Mouse (Mus musculus) small intestine, adult 2 months (tissue): ENCODE data around the gene Vps37b. TPM values are rescaled to one million over a fixed set of nuclear protein-coding genes. Genes with fewer than 3 reads are reported as not detected.

Experiments
- H3K27ac ChIP-seq: fragments of 200-500 bp; 2 replicates; pipeline ENCODE4 v1.5.1; 2012; ENCODE audit warnings: low read depth, low read length, control low read depth, inconsistent platforms; ENCODE audit not compliant: insufficient read depth
- H3K27me3 ChIP-seq: fragments of 200-500 bp; 2 replicates; pipeline ENCODE4 v1.6.1; 2012; ENCODE audit warnings: mild to moderate bottlenecking, moderate library complexity, low read length, inconsistent platforms; ENCODE audit not compliant: control insufficient read depth, insufficient read depth
- H3K36me3 ChIP-seq: fragments of 200-500 bp; 2 replicates; pipeline ENCODE4 v1.6.1; 2012; ENCODE audit warnings: mild to moderate bottlenecking, low read length, control low read depth, inconsistent platforms; ENCODE audit not compliant: control insufficient read depth, insufficient read depth
- H3K4me1 ChIP-seq: fragments of 200-500 bp; 2 replicates; pipeline ENCODE4 v1.6.1; 2012; ENCODE audit warnings: low read length, inconsistent platforms, mixed read lengths; ENCODE audit not compliant: control insufficient read depth, insufficient read depth, insufficient read length
- H3K4me3 ChIP-seq: fragments of 200-500 bp; 2 replicates; pipeline ENCODE4 v1.5.1; 2012; ENCODE audit warnings: low read depth, mild to moderate bottlenecking, control low read depth, inconsistent platforms, low read length, moderate library complexity
- CTCF ChIP-seq: fragments of 200-500 bp; IDR thresholded peaks from 2 replicates; pipeline ENCODE4 v1.5.1; 2012; ENCODE audit warnings: low read depth, mild to moderate bottlenecking, control low read depth, inconsistent platforms, low read length, moderate library complexity, mixed read lengths; ENCODE audit not compliant: insufficient replicate concordance, insufficient read length; ENCODE audit errors: extremely low read depth
- POLR2A ChIP-seq: fragments of 200-500 bp; IDR thresholded peaks from 2 replicates; pipeline ENCODE4 v1.6.1; 2012; ENCODE audit warnings: low read depth, mild to moderate bottlenecking, control low read depth, inconsistent platforms, low read length, moderate library complexity
- whole genome bisulfite sequencing: fragments of 180-500 bp; shearing (Covaris S2); methylation state at CpG from one replicate; pipeline ENCODE4 v1.1.7; 2018; 5-methylcytosine and 5-hydroxymethylcytosine counted together
- polyA plus RNA-seq: library from polyadenylated mRNA; depleted of rRNA; stranded (reverse); fragments of >200 nt; gene quantifications from 2 replicates; pipeline ENCODE4 v1.2.3, GENCODE M21; 2012

Gene Vps37b
- polyA plus RNA-seq, 1 experiment, result 55.6 TPM

DNA sequence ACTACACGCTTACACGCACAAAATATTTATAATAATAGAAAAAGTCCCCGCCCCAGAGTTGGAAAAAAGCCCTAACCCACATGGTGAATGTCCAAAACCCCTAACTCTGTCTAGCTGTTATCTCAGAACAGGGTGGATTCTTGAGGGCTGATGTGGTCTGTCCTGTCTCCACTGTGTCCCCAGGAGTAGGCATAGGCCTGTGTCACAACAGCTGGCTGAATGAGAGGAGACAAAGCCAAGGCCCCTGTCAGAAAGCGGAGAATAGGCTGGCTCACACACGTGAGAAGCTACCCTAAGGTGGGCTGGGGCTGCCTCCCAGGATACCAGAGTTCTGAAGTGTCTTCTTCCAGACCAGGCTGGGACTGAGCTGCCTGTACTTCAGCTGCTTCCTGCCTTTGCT is 53.9 kb downstream of the Vps37b start:
- no peak for TF ChIP-seq POLR2A
- no peak for TF ChIP-seq CTCF

DNA sequence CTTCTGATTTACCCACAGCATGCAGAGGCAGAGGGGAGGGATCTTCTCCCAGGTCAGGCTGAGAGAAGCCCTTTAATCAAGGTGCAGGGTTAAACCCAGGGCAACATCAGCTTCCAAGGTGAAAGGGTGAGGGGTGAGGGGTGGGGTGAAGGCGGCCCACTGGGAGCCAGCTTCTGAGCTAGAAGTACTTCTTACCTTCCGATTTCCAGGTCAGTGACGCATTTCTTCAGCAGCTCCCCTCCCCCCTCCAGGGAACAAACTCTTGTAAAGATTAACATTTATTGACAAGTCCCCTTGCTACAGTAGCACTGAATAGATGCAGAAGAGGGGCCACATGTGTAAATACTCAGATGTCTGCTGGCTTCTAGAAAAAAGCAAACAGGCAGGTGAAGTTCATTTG is 54.8 kb downstream of the Vps37b start:
- no peak overlapping the region for H3K27ac ChIP-seq
- H3K4me1 ChIP-seq, result peaks cover 25% of the 10 kb centered on the region; the same call in 1 of the 2 replicates
- no peak overlapping the region for H3K4me3 ChIP-seq
- WGBS, result 48% methylated on average over 3 of the region's 3 CpGs
- H3K27me3 ChIP-seq, result no peaks in the 10 kb centered on the region
- H3K36me3 ChIP-seq, result peaks cover 5% of the 10 kb centered on the region; the same call in 1 of the 2 replicates
- TF ChIP-seq POLR2A (no peak), CTCF (no peak)

More for the DNA sequence above, 53.9 kb downstream of the Vps37b start:
- 70% methylated on average over 5 of the region's 5 CpGs for WGBS
- Histone ChIP-seq H3K27me3 (no peaks in the 10 kb centered on the region), H3K4me1 (peaks cover 24% of the 10 kb centered on the region), H3K36me3 (peaks cover 5% of the 10 kb centered on the region; the same call in 1 of the 2 replicates), H3K4me3 (no peak overlapping the region), H3K27ac (no peak overlapping the region)

DNA sequence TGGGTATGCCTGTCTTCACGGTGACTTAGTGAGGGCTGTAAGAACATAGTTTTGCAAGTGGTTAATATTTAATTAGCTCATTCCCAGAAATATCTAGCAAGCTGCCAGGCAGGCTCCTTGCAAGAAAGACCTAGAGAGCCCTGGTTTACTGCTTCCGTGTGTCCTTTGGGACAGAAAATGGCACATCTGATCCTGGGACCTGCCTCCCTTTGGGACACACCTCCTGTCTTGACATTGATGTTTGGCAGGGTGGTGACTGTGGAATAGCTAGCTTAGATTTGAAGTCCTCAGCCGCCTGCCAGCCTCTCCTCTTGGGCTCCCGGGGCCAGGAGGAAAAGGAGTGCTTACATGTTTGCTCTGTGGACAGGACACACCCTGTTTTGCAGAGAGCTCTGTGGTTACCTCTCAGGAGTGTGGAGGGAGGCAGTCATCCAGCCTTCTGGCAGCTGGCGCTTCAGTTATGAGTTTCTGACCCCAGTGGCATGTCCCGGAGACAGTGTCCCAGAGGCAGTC is 56.3 kb downstream of the Vps37b start:
- Histone ChIP-seq H3K4me3 (peak overlapping the region; percentile 40), H3K27ac (peak overlapping the region; percentile 65), H3K27me3 (no peaks in the 10 kb centered on the region), H3K4me1 (peaks cover 19% of the 10 kb centered on the region; the same call in 1 of the 2 replicates), H3K36me3 (peaks cover 5% of the 10 kb centered on the region; the same call in 1 of the 2 replicates)
- TF ChIP-seq CTCF (no peak), POLR2A (peak; percentile 31; the same call in 1 of the 2 replicates)
- WGBS, result 21% methylated on average over 6 of the region's 6 CpGs

DNA sequence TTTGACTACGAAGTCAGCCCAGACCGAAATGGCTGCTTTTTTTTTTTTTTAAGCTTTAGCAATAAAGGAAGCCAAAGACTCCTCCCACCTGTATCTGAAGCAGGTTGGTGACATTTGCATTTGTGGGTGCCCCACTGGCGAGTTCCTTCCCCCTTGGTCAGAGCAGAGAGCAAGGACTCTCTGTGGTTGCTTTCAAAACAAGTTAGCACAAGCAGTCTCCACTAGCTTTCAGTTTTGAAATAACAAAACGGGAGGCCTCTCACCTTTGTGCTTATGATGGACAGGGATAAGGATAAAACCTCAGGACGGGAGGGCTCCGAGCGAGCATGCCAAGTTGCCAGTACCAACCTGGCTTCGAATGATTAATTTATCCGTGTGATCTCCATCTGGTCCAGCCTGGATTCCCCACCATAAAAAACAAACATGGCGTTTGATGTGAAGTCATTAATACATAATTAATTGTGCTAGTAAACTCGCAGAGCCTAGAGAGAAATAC is 57.4 kb downstream of the Vps37b start:
- peak overlapping the region; percentile 56 for H3K4me3 ChIP-seq
- peaks cover 5% of the 10 kb centered on the region; the same call in 1 of the 2 replicates for H3K36me3 ChIP-seq
- no peak for TF ChIP-seq CTCF
- no peak for TF ChIP-seq POLR2A
- H3K27me3 ChIP-seq, result no peaks in the 10 kb centered on the region
- peak overlapping the region; percentile 65 for H3K27ac ChIP-seq
- H3K4me1 ChIP-seq, result peaks cover 15% of the 10 kb centered on the region; the same call in 1 of the 2 replicates
- WGBS, result 9% methylated on average over 11 of the region's 11 CpGs

DNA sequence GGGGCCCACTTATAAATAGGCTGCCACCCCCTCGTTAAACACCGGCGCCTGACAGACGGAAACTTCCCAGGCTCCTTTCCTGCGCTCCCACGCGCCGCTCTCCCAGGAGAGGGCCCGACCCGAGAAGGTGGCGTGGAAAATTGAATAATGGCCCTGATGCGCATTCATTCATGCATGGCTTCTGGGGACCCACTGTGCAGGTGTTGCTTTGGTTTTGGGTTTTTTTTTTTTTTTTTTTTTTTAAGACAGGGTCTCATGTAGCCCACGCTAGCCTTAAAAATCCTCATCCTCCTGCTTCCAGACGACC is 57.9 kb downstream of the Vps37b start:
- Histone ChIP-seq H3K4me3 (peak overlapping the region; percentile 92), H3K4me1 (peaks cover 19% of the 10 kb centered on the region; the same call in 1 of the 2 replicates), H3K27me3 (no peaks in the 10 kb centered on the region), H3K27ac (peak overlapping the region; percentile 81), H3K36me3 (no peaks in the 10 kb centered on the region)
- no peak for TF ChIP-seq CTCF
- no peak for TF ChIP-seq POLR2A
- 1% methylated on average over 14 of the region's 14 CpGs for WGBS

DNA sequence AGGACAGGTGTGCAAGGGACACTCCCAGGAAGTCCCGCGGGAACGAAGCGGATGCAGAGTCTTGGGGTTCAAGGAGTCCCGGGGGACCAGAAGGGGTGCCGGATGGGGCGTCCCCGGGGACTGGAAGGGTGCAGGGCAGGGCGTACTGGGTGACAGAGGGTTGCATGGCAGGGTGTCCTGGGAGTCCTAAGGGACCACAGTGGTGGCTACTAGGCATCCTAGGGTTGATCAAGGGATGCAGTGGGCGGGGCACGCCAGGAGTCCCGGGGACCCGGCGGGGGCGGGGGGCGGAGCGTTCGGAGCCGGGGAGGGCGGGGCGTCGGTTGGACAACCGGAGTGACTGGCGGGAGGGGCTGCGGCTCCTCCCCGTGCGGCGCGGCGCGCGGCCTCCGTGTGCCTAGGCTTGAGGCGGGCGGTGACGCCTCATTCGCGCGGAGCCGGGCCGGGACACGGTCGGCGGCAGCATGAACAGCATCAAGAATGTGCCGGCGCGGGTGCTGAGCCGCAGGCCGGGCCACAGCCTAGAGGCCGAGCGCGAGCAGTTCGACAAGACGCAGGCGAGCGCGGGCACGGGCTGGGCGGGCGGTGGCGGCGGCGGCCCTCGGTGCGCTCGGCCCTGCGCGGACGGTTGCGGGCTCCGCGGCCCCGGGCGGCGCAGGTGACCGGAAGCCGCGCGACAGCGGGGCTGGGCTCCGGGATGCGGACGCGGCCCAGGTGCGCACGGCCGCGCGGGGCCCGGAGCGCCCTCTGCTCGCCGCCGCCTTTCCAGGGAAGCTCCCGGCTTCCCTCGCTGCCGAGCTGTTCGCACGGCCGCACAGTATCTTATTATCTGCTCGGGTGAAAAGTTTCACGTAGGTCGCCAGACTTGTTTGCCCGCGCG is 58.5 kb downstream of the Vps37b start, which contains the start of gene Hip1r:
Hip1r (plus strand) TSS at position 330 of the 880 bp plus-strand sequence.
- peak within 1 kb of the TSS; percentile 92 for H3K4me3 ChIP-seq
- peak; percentile 92 for TF ChIP-seq POLR2A
- no peak for TF ChIP-seq CTCF
- peak within 1 kb of the TSS; percentile 81 for H3K27ac ChIP-seq
- H3K27me3 ChIP-seq, result no peaks in the 10 kb centered on the region
- H3K4me1 ChIP-seq, result peaks cover 21% of the 10 kb centered on the region
- H3K36me3 ChIP-seq, result no peaks in the 10 kb centered on the region
- 1% methylated on average over 104 of the region's 106 CpGs for WGBS

DNA sequence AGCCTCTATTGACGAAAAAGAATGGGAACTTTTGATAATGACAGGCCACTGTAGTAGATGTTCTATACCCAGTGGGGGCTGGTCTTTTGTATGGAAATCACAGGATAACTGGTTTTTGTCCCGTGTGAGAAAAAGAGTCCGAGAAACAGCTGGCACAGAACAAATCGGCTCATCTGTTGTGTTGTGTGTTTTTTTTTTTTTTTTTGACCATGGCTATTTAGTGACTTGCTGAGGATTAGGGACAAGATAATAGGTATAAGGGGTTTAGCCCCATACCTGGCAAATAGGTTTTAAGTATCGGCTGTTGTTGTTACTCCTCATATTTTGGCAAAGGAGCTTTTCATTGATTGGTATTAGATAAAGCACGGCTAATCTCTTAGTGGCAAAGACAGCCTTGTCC is 59.6 kb downstream of the Vps37b start:
- no peak for TF ChIP-seq POLR2A
- TF ChIP-seq CTCF, result no peak
- no peak overlapping the region for H3K4me3 ChIP-seq
- peaks cover 20% of the 10 kb centered on the region for H3K4me1 ChIP-seq
- no peaks in the 10 kb centered on the region for H3K27me3 ChIP-seq
- WGBS, result 66% methylated on average over 6 of the region's 6 CpGs
- H3K36me3 ChIP-seq, result no peaks in the 10 kb centered on the region
- H3K27ac ChIP-seq, result no peak overlapping the region
